Mouse (Mus musculus) spleen, adult 12 weeks (tissue): ENCODE results near the gene Dnajb12.
"Not testable (repeated sequence)": the region's sequence is repeated elsewhere in the genome, so short reads cannot be mapped to it uniquely, and the experiment has no call there.

Source experiments
- DNase-seq: peaks from one replicate; pipeline ENCODE4 v3.0.0; 2022; ENCODE audit warnings: low spot score

Gene Dnajb12

GRCm38 (mm10) chr10:59872651-59873050 is 6.7 kb upstream of the Dnajb12 start:
- DNase-seq = not testable (repeated sequence)

- DNase-seq = no peak
Measured at GRCm38 (mm10) chr10:59873206-59873605, 6.2 kb upstream of the Dnajb12 start.

- DNase-seq = peak; percentile 53
Measured at GRCm38 (mm10) chr10:59873613-59874012, 5.7 kb upstream of the Dnajb12 start.

- DNase-seq = peak; percentile 46
Measured at GRCm38 (mm10) chr10:59875396-59875795, 4.0 kb upstream of the Dnajb12 start.

- DNase-seq = not testable (repeated sequence)
Measured at GRCm38 (mm10) chr10:59876698-59877097, 2.7 kb upstream of the Dnajb12 start.

- no peak for DNase-seq
Measured at GRCm38 (mm10) chr10:59877421-59878117, 1.8 kb upstream of the Dnajb12 start.

- DNase-seq = no peak
Measured at GRCm38 (mm10) chr10:59878823-59879222, 533 bp upstream of the Dnajb12 start.

GRCm38 (mm10) chr10:59880029-59880386 is 652 bp downstream of the Dnajb12 start:
- no peak for DNase-seq

- DNase-seq = no peak
Measured at GRCm38 (mm10) chr10:59880837-59881236, 1.5 kb downstream of the Dnajb12 start.

- no peak for DNase-seq
Measured at GRCm38 (mm10) chr10:59884327-59885173, 5.2 kb downstream of the Dnajb12 start.

- DNase-seq = no peak
Measured at GRCm38 (mm10) chr10:59885174-59886080, 6.1 kb downstream of the Dnajb12 start.

GRCm38 (mm10) chr10:59886081-59886466 is 6.7 kb downstream of the Dnajb12 start:
- no peak for DNase-seq

GRCm38 (mm10) chr10:59887432-59887831 is 8.1 kb downstream of the Dnajb12 start:
- no peak for DNase-seq

- DNase-seq = no peak
Measured at GRCm38 (mm10) chr10:59889339-59889738, 10.0 kb downstream of the Dnajb12 start.

- no peak for DNase-seq
Measured at GRCm38 (mm10) chr10:59889953-59890751, 10.8 kb downstream of the Dnajb12 start.

- DNase-seq = no peak
Measured at GRCm38 (mm10) chr10:59892977-59893376, 13.6 kb downstream of the Dnajb12 start.

GRCm38 (mm10) chr10:59894251-59895160 is 15.2 kb downstream of the Dnajb12 start:
- peak; percentile 84 for DNase-seq

GRCm38 (mm10) chr10:59895460-59896186 is 16.3 kb downstream of the Dnajb12 start:
- no peak for DNase-seq

- no peak for DNase-seq
Measured at GRCm38 (mm10) chr10:59896211-59896610, 16.9 kb downstream of the Dnajb12 start.

GRCm38 (mm10) chr10:59896911-59897331 is 17.6 kb downstream of the Dnajb12 start:
- DNase-seq = peak; percentile 57
